Mouse (Mus musculus): ENCODE results near the gene Hist2h3c2. TPM values are rescaled to one million over a fixed set of nuclear protein-coding genes. Genes with fewer than 3 reads are reported as not detected.
A peak's percentile ranks its signal among the peaks of the same experiment; 100 is the strongest.
"Not testable (repeated sequence)": the region's sequence is repeated elsewhere in the genome, so short reads cannot be mapped to it uniquely, and the experiment has no call there.

Gene Hist2h3c2
- 31.4 and 45.8 TPM in 2 replicates for polyA plus RNA-seq (2012; rRNA removed)

DNA sequence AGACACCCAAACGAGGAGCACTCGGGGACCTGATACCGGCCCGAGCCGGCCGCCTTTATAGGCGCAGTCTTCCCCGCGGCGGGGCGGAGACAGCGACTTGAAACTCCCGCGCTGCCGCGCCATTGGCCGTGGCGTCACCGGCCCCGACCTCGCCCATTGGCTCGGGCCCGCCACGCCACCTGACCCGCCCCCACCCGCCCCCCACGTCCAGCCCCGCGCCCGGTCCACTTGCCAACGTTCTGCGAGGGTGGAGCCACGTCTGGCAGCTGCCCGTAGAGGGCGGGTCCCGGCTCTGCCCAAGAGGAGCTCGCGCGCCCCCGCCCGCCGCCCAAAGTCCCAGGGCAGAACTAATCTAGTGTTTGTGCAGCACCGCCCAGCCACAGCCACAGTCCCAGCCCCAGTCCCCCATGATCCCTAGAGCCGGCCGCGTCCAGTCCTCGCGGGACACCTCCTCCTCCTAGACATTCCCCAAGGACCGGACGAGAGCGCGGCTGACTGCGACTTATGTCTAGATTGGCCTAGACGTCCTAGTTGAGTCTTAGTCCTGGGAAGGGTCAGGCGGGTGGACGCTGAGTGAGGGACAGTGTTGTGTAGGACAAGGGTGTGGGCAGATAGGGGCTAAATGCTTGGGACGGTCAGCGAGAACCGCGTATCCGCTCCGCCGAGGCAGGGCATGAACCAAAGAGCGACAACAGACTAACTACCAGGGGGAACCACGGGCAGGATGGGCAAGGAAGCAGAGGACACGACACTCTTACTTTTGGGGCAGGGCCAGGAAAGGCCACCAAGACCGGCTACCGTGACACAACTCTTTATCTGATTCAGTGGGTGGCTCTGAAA lies at the start of gene Hist2h3c2:
Gene Hist2h3c2, minus strand, starts transcription at position 174 of the 840 bp plus-strand sequence.
- DNase-seq (ENCODE audit: low read depth): not testable (repeated sequence)

- not testable (repeated sequence) for DNase-seq (ENCODE audit: low read depth)
These were observed 48.4 kb upstream of the Hist2h3c2 start for GRCm38 (mm10) chr3:96287334-96287733.

- DNase-seq (ENCODE audit: low read depth): no peak
These were observed 45.5 kb upstream of the Hist2h3c2 start for GRCm38 (mm10) chr3:96284457-96284856.

DNA sequence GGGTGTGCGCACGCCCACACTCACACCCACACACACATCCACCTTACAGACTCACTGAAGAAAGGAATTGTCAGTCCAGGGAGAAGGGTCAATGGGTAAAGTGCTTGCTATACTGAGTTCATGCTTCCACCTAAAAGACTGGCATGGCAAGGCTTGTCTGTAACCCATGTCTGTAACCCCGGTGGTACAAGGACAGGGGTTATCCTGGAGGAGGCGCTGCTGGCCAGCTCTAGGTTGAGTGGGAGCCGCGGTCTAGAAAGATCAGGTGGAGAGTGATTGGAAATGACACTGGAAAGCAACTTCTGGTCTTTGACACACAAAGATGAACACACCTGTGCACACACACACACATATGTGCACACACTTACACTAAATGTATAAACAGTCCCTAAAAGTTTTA lies 41.7 kb upstream of the Hist2h3c2 start:
- no peak for DNase-seq (ENCODE audit: low read depth)

DNA sequence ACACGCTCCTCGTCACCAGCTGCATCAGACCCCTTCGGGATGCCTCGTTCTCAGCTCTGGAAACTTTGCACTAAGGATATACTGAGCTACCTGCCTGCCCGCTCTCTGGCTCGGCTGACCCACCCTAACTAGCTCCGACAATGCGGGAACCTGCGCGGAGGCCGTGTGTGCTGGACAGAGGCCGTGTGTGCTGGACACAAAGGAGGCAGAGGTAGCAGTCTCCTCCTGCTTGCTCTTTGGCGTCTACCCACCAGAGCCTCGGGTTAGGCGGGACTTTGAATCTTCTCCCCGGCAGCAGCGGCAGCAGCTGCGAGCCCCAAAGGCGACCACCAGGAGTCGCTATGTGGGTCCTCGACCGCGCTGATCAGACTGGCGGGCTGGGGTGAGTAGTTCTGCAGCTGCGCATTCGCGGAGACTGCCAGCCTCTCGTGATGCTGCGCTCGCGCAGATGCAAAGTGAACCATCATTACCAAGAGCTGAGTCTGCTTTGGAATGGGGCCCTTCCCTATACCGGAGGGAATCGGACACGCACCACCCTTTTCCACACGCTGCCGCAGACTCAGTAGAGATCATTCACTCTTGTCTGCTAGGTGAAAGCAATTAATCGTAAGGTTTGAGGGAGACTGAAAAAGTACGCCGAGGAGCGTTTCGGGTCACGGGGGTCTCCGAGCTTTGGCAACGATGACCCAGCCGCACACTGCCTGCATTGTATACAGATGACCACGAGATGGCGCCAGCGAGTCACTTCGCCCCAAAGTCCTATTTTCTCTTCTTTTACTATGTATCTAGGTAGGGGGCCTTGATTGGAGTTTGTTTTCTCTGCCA lies 39.1 kb upstream of the Hist2h3c2 start:
- DNase-seq (ENCODE audit: low read depth): no peak

DNA sequence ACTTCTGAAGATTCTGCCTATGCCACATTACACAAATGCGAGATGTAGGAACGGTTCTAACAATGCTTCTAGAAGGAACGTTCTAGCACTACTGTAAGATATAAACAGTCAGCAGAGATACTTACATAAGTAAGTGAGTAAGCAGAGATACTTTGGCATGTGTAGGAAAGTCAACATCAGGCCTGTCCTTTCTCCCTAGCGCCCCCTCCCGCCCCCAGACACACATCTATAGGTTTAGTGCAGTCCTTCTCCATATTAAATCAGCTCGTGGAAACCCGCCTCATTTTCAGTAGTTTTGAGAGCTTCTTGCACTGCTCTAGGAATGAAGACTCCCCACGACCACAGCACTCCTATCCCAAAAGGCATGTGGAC lies 38.5 kb upstream of the Hist2h3c2 start:
- no peak for DNase-seq (ENCODE audit: low read depth)

- DNase-seq (ENCODE audit: low read depth): no peak
These were observed 34.9 kb upstream of the Hist2h3c2 start for GRCm38 (mm10) chr3:96273591-96274465.

GRCm38 (mm10) chr3:96269511-96270474 lies 30.9 kb upstream of the Hist2h3c2 start, which contains the start of gene Hist2h2bb:
Hist2h2bb (plus strand) TSS chr3:96269752.
- peak; percentile 84 for DNase-seq (ENCODE audit: low read depth)

DNA sequence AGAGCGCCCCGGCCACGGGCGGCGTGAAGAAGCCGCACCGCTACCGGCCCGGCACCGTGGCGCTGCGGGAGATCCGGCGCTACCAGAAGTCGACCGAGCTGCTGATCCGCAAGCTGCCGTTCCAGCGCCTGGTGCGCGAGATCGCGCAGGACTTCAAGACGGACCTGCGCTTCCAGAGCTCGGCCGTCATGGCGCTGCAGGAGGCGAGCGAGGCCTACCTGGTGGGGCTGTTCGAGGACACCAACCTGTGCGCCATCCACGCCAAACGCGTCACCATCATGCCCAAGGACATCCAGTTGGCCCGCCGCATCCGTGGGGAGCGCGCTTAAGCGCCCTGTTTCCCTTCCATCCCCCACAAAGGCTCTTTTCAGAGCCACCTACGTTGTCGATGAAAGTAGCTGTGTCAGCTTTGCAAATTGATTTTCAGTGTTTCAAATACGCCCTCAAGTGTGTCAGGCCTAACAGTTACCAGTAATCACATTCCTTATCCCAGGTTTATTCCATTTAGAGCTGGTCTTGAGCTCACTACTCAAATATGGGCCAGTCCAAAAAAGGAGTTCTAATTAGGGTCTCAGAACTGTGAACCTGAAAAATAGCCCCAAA lies 29.9 kb upstream of the Hist2h3c2 start:
- DNase-seq (ENCODE audit: low read depth): not testable (repeated sequence)

- DNase-seq (ENCODE audit: low read depth): no peak
These were observed 29.3 kb upstream of the Hist2h3c2 start, which contains the start of gene Hist2h3b for GRCm38 (mm10) chr3:96268051-96268775. Hist2h3b (plus strand) TSS chr3:96268654.

DNA sequence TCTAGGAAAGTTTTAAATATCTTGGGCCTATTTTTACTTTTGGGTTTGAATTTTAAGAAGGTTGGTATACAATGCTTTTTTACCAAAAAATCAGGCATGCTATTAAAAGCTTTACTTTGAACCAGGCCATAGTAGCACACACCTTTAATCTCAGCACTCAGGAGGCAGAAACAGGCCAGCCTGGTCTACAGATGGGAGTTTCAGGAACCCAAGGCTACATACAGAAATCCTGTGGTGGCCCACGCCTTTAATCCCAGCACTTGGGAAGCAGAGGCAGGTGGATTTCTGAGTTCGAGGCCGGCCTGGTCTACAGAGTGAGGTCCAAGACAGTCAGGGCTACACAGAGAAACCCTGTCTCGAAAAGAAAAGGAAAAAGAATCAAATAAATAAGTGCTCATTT lies 28.6 kb upstream of the Hist2h3c2 start:
- DNase-seq (ENCODE audit: low read depth): no peak

DNA sequence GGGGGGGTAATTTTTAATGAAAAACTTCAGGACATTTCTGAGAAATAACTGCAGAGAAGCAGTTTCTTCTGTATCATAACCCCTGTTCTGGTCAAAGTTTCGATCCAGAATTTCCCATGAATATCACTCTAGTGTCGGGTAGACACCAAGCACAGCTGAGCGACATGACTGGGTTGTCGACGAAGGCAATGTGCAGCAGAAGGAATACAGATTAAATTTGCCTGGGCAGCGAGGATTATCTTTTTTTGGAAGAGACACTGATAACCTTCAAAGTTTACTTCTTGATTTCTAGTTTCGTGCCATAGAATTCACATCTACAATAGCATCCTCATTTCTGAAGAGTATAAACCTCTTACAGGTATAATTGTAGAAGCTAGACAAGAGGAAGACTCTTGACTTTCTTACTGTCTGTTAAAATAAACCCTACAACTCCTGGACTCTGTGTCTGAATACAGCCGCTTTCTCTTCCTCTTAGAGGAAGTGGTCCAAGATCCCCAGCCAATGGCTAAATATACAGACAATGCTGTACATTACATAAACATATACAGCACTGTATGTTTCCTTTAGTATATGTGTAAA lies 27.3 kb upstream of the Hist2h3c2 start:
- DNase-seq (ENCODE audit: low read depth): no peak

DNA sequence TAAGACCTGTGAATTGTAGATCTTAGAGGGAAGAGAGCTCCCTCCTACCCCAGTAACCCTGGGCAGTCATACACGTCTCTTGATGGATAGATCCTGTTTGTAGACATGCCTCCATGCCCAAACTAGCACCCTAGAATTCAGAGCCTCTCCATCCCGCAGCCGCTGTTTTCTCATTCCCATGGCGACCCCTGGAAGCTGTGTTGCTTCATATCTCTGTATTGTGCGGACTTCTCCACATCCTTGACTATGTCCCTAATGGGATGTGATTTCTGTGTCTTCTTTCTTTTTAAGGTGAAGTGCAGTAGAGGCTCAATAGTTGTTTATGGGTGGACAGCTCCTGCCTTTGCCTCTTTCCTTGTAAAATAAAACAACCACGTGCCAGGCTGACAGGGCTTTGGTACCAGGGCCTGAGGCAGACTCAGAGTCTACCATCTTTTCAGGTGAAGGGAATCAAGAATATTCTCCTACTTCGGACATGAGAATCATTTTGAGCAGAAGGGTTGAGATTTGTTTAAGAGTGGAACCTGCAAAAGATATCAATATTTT lies 25.6 kb upstream of the Hist2h3c2 start:
- no peak for DNase-seq (ENCODE audit: low read depth)

GRCm38 (mm10) chr3:96263558-96264403 lies 24.9 kb upstream of the Hist2h3c2 start:
- no peak for DNase-seq (ENCODE audit: low read depth)

DNA sequence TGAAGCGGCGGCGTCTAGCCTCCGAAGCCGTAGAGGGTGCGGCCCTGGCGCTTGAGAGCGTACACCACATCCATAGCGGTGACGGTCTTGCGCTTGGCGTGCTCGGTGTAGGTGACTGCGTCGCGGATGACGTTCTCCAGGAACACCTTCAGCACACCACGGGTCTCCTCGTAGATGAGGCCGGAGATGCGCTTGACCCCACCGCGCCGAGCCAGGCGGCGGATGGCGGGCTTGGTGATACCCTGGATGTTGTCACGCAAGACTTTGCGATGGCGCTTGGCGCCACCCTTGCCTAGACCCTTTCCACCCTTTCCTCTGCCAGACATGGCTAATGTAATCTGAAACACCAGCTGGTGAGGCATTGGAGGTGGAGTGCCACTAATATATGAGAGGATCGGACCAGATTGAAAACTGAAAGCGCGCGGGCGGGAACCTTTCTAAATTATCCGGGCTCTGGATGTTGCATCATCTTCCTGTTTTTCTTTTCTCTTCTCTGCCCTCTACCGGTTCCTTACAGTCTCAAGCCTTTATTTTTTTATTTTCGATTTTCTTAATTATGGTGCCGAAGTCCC lies 24.1 kb upstream of the Hist2h3c2 start, which contains the start of gene Hist2h4:
Gene Hist2h4, minus strand, starts transcription at position 333 of the 572 bp plus-strand sequence.
- no peak for DNase-seq (ENCODE audit: low read depth)

GRCm38 (mm10) chr3:96262216-96262875 lies 23.4 kb upstream of the Hist2h3c2 start:
- DNase-seq (ENCODE audit: low read depth): peak; percentile 77

GRCm38 (mm10) chr3:96261623-96262022 lies 22.7 kb upstream of the Hist2h3c2 start:
- no peak for DNase-seq (ENCODE audit: low read depth)
